31 mouse cellular contexts compared by ENCODE assay signal in genomic region chr1:191087955-191088354, GRCm38 (mm10). TPM values are rescaled to one million over a fixed set of nuclear protein-coding genes. Genes with fewer than 3 reads are reported as not detected.
DNase-seq lines count a peak whose midpoint lies in the region; ATAC-seq and TF ChIP-seq lines count a peak whose summit lies in the region.
"Had no signal": no experiment of that assay in that cellular context is flagged by ENCODE, and none has a peak within 500 bp of the region (broad histone marks: within the 10 kb centered on the region; RNA-seq: fewer than 3 reads in every experiment).

No protein-coding gene starts in this region.

- no peak for DNase-seq in gastrocnemius, adult 2 months
- no peak for DNase-seq in gastrocnemius, postnatal 25 days
- no peak for DNase-seq in lung, adult 18-20 months
- DNase-seq in MEL-GATA-1-ER (ENCODE audit: extremely low read depth, low read depth), result peak; percentile 17
- DNase-seq: adrenal gland, adult 2 months; adrenal gland, postnatal 14 days; B cell, adult 2 months; cerebellum, adult 11 months; cerebellum, adult 2 months; cerebellum, adult 9-11 months; cerebellum, postnatal 25 days; gastrocnemius, postnatal 10 days; heart, adult 11 months had no signal

- peak overlapping the region; percentile 17; the same call in 1 of the 2 replicates for H3K27ac ChIP-seq in gastrocnemius, adult 2 months
- H3K27ac ChIP-seq in lung, embryonic 16.5 days (ENCODE audit: low read length), result peak overlapping the region; percentile 24; the same call in 1 of the 2 replicates
- H3K27ac ChIP-seq in kidney, embryonic 15.5 days, result no peak overlapping the region
- H3K27ac ChIP-seq: embryonic facial prominence, embryonic 12.5 days; embryonic facial prominence, embryonic 15.5 days; forebrain, embryonic 12.5 days; forebrain, embryonic 15.5 days; hindbrain, embryonic 12.5 days; hindbrain, embryonic 15.5 days had no signal

- no peak overlapping the region for H3K4me3 ChIP-seq in gastrocnemius, adult 2 months
- H3K4me3 ChIP-seq in lung, embryonic 16.5 days (ENCODE audit: low read length), result no peak overlapping the region
- no peak overlapping the region for H3K4me3 ChIP-seq in kidney, embryonic 15.5 days (replicated peaks)
- H3K4me3 ChIP-seq: embryonic facial prominence, embryonic 12.5 days; embryonic facial prominence, embryonic 15.5 days; forebrain, embryonic 12.5 days; forebrain, embryonic 15.5 days; hindbrain, embryonic 12.5 days; hindbrain, embryonic 15.5 days had no signal

- intact Hi-C loops in gastrocnemius, adult 2 months (cut with DNase I), result no loop called here

- H3K36me3 ChIP-seq in lung, embryonic 16.5 days (ENCODE audit: control insufficient read depth, insufficient read depth, low read length), result no peaks in the 10 kb centered on the region; the same call in 1 of the 2 replicates
- H3K36me3 ChIP-seq in kidney, embryonic 15.5 days, result peaks cover 24% of the 10 kb centered on the region
- H3K36me3 ChIP-seq: forebrain, embryonic 15.5 days; hindbrain, embryonic 15.5 days had no signal

- TF ChIP-seq CTCF in gastrocnemius, adult 2 months (IDR thresholded peaks at IDR 0.05), result no peak

- no peaks in the 10 kb centered on the region for H3K27me3 ChIP-seq in lung, embryonic 16.5 days (ENCODE audit: control insufficient read depth, insufficient read depth, low read depth, low read length)
- H3K27me3 ChIP-seq in kidney, embryonic 15.5 days, result no peaks in the 10 kb centered on the region
- H3K27me3 ChIP-seq: embryonic facial prominence, embryonic 12.5 days; embryonic facial prominence, embryonic 15.5 days; forebrain, embryonic 12.5 days; forebrain, embryonic 15.5 days; hindbrain, embryonic 12.5 days; hindbrain, embryonic 15.5 days had no signal

- H3K4me1 ChIP-seq in lung, embryonic 16.5 days (replicated peaks; ENCODE audit: control insufficient read depth, insufficient read depth, low read length), result peaks cover 6% of the 10 kb centered on the region
- peaks cover 13% of the 10 kb centered on the region for H3K4me1 ChIP-seq in kidney, embryonic 15.5 days
- H3K4me1 ChIP-seq: embryonic facial prominence, embryonic 12.5 days; embryonic facial prominence, embryonic 15.5 days; forebrain, embryonic 12.5 days; forebrain, embryonic 15.5 days; hindbrain, embryonic 12.5 days; hindbrain, embryonic 15.5 days had no signal

- 65% methylated on average over 5 of the region's 5 CpGs for WGBS in lung, embryonic 16.5 days
- 81% methylated on average over 5 of the region's 5 CpGs for WGBS in kidney, embryonic 15.5 days

- no peak for ATAC-seq in lung, embryonic 16.5 days (ENCODE audit: low read depth)
- no peak for ATAC-seq in kidney, embryonic 15.5 days (replicated peaks; ENCODE audit: low FRiP score)
- ATAC-seq: forebrain, embryonic 15.5 days had no signal

- no peak overlapping the region for H3K9ac ChIP-seq in lung, embryonic 16.5 days (ENCODE audit: low read length)
- no peak overlapping the region for H3K9ac ChIP-seq in kidney, embryonic 15.5 days
- H3K9ac ChIP-seq: embryonic facial prominence, embryonic 12.5 days; embryonic facial prominence, embryonic 15.5 days; forebrain, embryonic 12.5 days; forebrain, embryonic 15.5 days; hindbrain, embryonic 12.5 days; hindbrain, embryonic 15.5 days had no signal

- H3K4me2 ChIP-seq in lung, embryonic 16.5 days (ENCODE audit: low read depth, low read length), result no peak overlapping the region
- H3K4me2 ChIP-seq in kidney, embryonic 15.5 days, result no peak overlapping the region
- H3K4me2 ChIP-seq: embryonic facial prominence, embryonic 12.5 days; embryonic facial prominence, embryonic 15.5 days; forebrain, embryonic 12.5 days; forebrain, embryonic 15.5 days; heart, embryonic 11.5 days; hindbrain, embryonic 12.5 days; hindbrain, embryonic 15.5 days had no signal

- no peaks in the 10 kb centered on the region for H3K9me3 ChIP-seq in lung, embryonic 16.5 days (ENCODE audit: control insufficient read depth, low read length)
- no peaks in the 10 kb centered on the region for H3K9me3 ChIP-seq in kidney, embryonic 15.5 days (replicated peaks)
- H3K9me3 ChIP-seq: embryonic facial prominence, embryonic 12.5 days; embryonic facial prominence, embryonic 15.5 days; forebrain, embryonic 12.5 days; forebrain, embryonic 15.5 days; hindbrain, embryonic 12.5 days; hindbrain, embryonic 15.5 days had no signal

RNA-seq across cellular contexts. Expression of gene Batf3, which starts 9.7 kb away (rescaled TPM):
- total RNA-seq in gastrocnemius, adult 2 months (2021), result under 1 TPM in 1 of 2 experiments, not detected in 1; 0.38 TPM
- total RNA-seq in gastrocnemius, postnatal 25 days (2021), result under 1 TPM in 1 of 2 experiments, not detected in 1; 0.43 TPM
- polyA plus RNA-seq in lung, embryonic 16.5 days (2015; fragmentation: Nextera tagmentation; extraction: Ambion mirVana), result 5.2 and 6.4 TPM in 2 replicates
- 12.5 and 13.7 TPM in 2 replicates for polyA plus RNA-seq in kidney, embryonic 15.5 days (2015; fragmentation: Nextera tagmentation; extraction: Ambion mirVana)
- total RNA-seq: hematopoietic stem cell, adult 5-6 weeks had no signal

RNA-seq across cellular contexts. Expression of gene Nsl1, which starts 25.1 kb away (rescaled TPM):
- total RNA-seq in gastrocnemius, adult 2 months (2021), result under 1 TPM; 0.05 to 0.08 TPM
- total RNA-seq in gastrocnemius, postnatal 25 days (2021), result under 1 TPM; 0.26 to 0.56 TPM
- polyA plus RNA-seq in lung, embryonic 16.5 days (2015; fragmentation: Nextera tagmentation; extraction: Ambion mirVana), result 23.9 and 24.0 TPM in 2 replicates
- 22.1 and 23.1 TPM in 2 replicates for polyA plus RNA-seq in kidney, embryonic 15.5 days (2015; fragmentation: Nextera tagmentation; extraction: Ambion mirVana)

RNA-seq across cellular contexts. Expression of gene Tatdn3, which starts 25.2 kb away (rescaled TPM):
- total RNA-seq in gastrocnemius, adult 2 months (2021), result 10 to 100 TPM; 14.4 to 15.2 TPM
- total RNA-seq in gastrocnemius, postnatal 25 days (2021), result 10 to 100 TPM; 11.8 to 12.3 TPM
- 15.6 and 17.1 TPM in 2 replicates for polyA plus RNA-seq in lung, embryonic 16.5 days (2015; fragmentation: Nextera tagmentation; extraction: Ambion mirVana)
- 12.8 and 13.8 TPM in 2 replicates for polyA plus RNA-seq in kidney, embryonic 15.5 days (2015; fragmentation: Nextera tagmentation; extraction: Ambion mirVana)

RNA-seq across cellular contexts. Expression of gene Spata45, which starts 51.5 kb away (rescaled TPM):
- not detected for total RNA-seq in gastrocnemius, adult 2 months (2021)
- total RNA-seq in gastrocnemius, postnatal 25 days (2021), result not detected
- not detected in 2 replicates for polyA plus RNA-seq in lung, embryonic 16.5 days (2015; fragmentation: Nextera tagmentation; extraction: Ambion mirVana)
- not detected in 2 replicates for polyA plus RNA-seq in kidney, embryonic 15.5 days (2015; fragmentation: Nextera tagmentation; extraction: Ambion mirVana)
- total RNA-seq: adrenal gland, adult 2 months; adrenal gland, postnatal 14 days; adrenal gland, postnatal 4 days; common myeloid progenitor, adult 5-6 weeks; gastrocnemius, postnatal 10 days; gastrocnemius, postnatal 4 days; heart, adult 8-10 months; heart, postnatal 25 days; hematopoietic stem cell, adult 5-6 weeks had no signal
- polyA plus RNA-seq: adrenal gland, adult 2 months; cerebellum, adult 2 months; embryonic facial prominence, embryonic 12.5 days; embryonic facial prominence, embryonic 15.5 days; forebrain, embryonic 12.5 days; forebrain, embryonic 15.5 days; heart, embryonic 14.5 days; heart, postnatal 0 days; hindbrain, embryonic 12.5 days; hindbrain, embryonic 15.5 days; intestine, embryonic 14.5 days had no signal
